Mouse (Mus musculus) ES-E14 (cell line): ENCODE data around the gene Map4k4.

ENCODE experiments used
- CHD2 ChIP-seq: IDR thresholded peaks from 2 replicates; pipeline ENCODE4 v1.6.1; 2014; ENCODE audit warnings: mild to moderate bottlenecking, low read depth, low read length, inconsistent platforms
- HCFC1 ChIP-seq: IDR thresholded peaks from 2 replicates; pipeline ENCODE4 v1.6.1; 2012; ENCODE audit warnings: low read length, inconsistent platforms, borderline replicate concordance; ENCODE audit not compliant: insufficient read depth
- MAFK ChIP-seq: IDR thresholded peaks from 2 replicates; pipeline ENCODE4 v1.6.1; 2014; ENCODE audit warnings: mild to moderate bottlenecking, low read depth, low read length, inconsistent platforms; ENCODE audit not compliant: insufficient read depth
- ZC3H11A ChIP-seq: IDR thresholded peaks from 2 replicates; pipeline ENCODE4 v1.6.1; 2012; ENCODE audit warnings: low read depth, mild to moderate bottlenecking, inconsistent platforms, low read length, borderline replicate concordance
- ZNF384 ChIP-seq: IDR thresholded peaks from 2 replicates; pipeline ENCODE4 v1.6.1; 2012; ENCODE audit warnings: low read depth, low read length, inconsistent platforms

GRCm38 (mm10) chr1:39976107-39976506 lies 75.4 kb downstream of the Map4k4 start:
- TF ChIP-seq ZC3H11A: no peak
- TF ChIP-seq HCFC1: no peak
- no peak for TF ChIP-seq MAFK
- TF ChIP-seq ZNF384: no peak
- no peak for TF ChIP-seq CHD2
